Mouse (Mus musculus): ENCODE results near the gene Exoc7. TPM values are rescaled to one million over a fixed set of nuclear protein-coding genes. Genes with fewer than 3 reads are reported as not detected.
"Not testable (repeated sequence)": the region's sequence is repeated elsewhere in the genome, so short reads cannot be mapped to it uniquely, and the experiment has no call there.

Exoc7 gene
- total RNA-seq, 1 experiment from 2014 or later = 77.1 TPM

GRCm38 (mm10) chr11:116277184-116277583, 29.8 kb downstream of the Exoc7 start:
- DNase-seq = not testable (repeated sequence)

DNA sequence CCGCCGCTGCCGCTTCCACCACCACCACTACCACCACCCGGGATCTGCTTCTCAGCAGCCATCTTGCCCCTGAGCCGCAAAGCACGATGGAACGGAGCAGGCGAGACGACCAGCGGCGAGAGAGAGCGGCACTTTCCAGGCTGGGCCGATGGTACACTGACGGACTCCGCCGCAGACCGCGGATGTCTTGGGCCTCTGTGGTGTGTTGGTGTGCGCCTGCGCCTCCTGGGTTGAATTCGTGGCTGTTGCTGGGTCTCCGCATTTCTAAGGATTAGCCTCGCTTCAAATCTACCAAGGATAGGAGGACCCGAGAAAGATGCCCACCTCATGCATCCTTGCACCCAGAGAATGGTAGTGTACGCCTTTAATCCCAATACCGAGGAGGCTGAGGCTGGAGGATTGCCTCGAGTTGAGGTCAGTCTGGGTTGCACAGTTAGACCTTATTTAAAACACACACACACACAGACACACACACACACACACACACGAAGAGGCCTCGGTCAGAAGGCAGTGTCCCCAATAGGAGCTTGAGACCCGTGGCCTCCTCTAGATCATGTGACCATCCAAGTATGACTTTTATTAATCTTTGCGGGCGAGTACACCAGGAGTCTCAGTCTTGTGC, 32.9 kb downstream of the Exoc7 start, which contains the start of gene Srp68:
Gene Srp68 (minus strand): TSS at position 173 of the 622 bp plus-strand sequence.
- peak; percentile 93 for DNase-seq

DNA sequence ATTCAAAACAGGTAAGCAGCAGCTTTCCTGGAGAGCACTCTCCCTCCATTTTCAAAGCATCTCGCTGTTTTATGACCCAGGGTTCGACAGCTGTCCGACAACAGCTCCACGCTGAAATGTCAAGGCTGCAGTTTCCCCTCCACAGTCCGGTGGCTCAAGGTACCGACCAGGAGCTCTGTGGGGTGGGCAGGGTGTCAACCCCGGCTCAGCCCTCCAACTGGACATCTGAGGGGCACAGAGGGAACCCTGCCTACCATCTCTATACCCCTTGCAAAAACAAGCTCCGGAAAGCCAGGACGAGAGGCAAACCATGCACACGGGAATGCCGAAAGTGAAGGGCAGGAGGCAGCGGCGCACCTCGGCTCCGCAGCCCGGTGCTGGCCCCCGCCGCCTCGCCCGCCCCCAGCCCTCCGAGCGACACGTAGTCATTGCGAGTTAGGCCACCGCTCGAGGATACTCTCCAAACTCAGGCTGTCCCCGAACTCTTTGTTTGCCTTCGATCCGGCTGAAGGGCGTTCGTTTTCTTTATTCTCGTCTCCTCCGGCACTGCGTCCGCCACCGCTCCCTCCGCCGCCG, 33.5 kb downstream of the Exoc7 start:
- no peak for DNase-seq

DNA sequence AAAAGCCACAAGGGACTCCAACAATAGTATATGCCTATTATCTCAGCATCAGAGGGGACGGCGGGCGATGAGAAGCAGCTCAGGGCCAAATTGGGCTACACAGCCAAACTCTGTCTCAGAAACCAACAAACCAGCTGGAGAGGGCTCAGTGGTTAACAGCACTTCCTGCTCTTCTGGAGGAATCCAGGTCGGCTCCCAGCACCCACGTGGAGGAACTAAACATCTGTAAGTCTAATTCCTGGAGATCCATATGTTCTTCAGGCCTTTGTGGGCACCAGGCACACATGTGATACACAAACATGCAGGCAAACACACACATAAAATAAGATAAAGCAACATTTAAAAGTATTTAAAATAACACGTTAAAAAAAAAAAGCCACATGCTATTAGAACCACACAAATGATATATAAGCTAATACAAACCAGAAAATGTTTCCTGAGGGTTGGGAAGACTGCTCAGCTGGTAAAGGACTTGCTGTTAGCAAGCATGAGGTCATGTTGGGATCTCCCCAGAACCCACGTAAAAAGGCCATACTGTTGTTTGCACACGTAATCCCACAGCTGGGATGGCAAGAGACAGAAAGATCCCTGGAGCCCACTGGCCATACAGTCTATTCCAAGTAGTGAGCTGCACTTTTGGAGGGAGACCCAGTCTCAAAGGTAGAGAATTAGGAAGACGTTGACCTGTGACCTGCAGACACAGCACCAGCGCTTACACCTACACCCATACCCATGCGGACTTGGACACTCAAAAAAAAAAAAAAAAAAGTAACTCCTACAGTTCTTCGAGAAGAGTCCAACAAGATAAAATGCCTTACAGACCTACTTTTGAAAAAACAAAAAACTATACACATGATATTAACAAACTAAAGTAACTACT, 34.2 kb downstream of the Exoc7 start:
- no peak for DNase-seq

- no peak for DNase-seq
These were observed 37.5 kb downstream of the Exoc7 start for GRCm38 (mm10) chr11:116269560-116269959.

GRCm38 (mm10) chr11:116268313-116268712, 38.7 kb downstream of the Exoc7 start:
- DNase-seq = no peak

DNA sequence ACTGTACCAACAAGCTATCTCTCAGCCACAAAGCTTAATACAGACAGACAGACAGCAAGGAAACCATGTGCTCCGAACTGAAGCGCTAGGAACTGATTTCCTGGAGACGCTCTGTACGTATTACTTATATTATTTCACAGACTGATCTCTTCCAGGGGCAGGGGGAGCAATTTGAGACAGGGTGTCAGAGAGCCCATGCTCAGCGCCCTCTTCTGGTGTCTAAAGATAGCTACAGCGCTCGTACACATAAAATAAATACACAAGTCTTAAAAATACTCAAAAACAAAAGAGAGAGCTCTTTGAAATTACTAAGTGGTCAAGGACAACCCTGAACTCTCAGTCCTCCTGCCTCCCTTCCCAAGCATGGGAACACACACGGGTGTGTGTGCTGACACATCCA, 39.4 kb downstream of the Exoc7 start:
- no peak for DNase-seq

GRCm38 (mm10) chr11:116265850-116266249, 41.2 kb downstream of the Exoc7 start:
- no peak for DNase-seq

DNA sequence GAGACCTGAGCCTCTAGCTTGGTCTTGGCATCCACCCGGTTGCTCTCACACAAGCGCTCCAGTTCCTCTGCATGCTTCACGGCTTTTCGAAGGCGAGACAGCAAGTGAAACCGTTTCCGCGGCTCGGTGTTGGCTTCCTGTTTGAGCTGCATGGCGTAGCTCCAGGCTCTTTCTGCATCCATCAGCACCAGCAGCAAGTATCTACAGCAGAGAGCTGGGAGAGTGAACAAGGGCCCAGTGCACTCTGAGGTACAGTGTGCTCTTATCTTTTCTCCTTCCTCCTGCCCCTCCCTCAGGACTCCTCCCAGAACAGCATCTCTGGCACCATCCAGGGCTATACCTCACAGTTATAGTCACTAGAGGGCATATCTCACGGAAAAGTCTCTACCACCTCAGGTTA, 41.7 kb downstream of the Exoc7 start:
- DNase-seq = no peak

DNA sequence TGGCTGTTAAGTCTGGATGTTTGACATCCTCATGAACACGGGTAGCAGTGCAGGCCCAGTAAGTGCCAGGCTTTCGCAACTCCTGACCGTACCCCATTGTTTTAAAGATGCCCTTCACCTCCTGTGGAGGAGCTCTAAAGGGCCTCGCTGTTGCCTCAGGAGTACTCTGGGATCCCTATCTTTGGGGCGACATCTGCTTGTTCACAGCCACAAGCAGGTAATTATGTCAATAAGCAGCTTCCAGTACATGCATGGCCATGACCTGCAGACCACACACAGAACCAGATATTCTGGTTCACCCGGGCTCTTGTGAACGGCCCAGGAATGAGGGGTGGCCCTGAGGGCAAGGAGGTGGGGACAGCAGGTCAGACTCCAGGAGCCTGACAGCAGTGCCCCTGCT, 46.8 kb downstream of the Exoc7 start:
- no peak for DNase-seq

DNA sequence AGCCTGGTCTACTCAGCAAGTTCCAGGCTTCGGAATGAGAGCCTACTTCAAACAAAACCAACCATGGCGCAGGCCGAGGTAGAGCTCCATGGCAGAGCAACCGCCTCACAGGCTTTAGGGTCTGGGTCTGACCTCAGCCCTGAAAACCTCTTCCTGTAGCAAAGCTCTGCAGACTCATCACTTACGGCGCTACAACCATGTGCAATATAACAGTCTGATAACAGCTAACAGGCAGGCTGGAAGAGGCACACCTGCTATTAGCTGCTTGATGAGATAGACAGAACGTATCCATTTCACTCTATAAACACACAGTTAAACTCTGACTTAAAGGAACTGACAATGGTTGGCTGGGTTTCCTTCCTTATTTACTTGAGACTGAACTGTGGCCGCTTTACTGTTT, 47.6 kb downstream of the Exoc7 start:
- DNase-seq = no peak

DNA sequence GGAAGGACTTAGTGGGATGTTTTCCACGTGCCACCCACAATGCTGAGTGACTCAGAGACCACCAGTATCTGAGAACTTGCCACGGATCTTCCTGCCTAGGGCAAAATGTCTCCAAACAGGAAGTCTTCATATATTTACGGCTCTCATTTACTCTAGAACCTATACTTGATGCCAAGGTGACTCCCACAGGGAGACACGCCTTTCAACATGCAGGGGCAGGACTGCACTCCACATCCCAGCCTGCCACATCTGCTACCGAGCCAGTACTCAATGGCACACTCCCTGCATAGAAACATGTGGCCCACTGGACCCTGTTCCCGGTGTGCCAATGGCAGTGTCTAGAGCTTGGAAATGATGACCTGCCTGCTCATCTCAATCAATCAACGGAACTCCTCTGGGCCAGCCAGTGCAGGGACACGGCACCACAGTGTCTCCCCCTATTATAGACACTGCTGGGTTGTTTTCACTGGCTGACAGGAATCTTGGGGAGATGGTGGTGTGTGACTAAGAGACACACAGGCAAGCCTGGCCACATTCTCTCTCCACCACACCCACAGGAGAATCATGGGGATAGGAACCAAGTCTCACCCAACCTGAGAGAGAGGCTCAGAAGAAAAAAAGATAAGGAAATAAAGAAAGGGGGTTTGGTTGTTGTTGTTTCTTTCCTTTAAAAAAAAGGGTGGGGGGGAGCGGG, 50.9 kb downstream of the Exoc7 start:
- DNase-seq = no peak

DNA sequence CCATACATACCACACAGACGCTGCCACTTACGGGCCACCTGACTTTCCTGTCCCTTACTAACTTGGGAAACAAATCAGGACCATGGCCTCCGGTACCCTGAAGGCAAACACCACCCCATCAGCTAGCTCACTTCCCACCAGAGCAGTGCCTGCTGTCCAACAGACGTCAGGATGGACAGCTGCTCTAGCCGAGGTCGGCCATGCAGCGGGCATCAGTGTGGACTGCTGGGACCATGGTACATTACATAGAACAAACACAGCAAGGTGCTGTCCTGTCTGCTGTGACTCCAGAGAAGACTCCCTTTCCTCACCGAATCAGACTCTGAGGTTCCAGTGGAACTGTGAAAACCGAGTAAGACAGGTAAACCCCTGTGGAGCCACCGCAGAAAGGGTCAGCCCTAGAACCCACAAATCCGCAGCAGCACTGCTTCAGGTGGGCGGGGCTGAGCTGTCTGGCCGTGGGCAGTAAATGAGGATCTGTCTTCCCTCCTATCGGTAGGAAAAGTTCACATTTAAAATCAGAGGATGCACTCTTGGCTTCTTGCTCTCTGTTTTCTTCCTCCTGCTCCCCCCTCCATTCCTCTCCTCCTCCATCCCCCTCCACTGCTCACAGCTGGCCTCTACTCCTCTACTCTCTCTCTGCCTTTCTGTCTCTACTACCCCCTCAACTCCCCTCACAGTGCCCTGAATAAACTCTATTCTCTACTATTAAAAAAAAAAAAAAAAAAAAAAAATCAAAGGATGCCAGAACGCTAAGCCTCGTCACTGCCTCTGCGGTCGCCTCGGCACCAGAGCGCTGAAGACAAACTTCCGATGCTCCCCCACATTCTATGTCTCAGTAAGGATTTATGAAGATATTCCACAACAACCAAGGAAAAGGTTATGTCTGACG, 51.7 kb downstream of the Exoc7 start:
- no peak for DNase-seq

- no peak for DNase-seq
These were observed 52.4 kb downstream of the Exoc7 start for GRCm38 (mm10) chr11:116254627-116255026.

DNA sequence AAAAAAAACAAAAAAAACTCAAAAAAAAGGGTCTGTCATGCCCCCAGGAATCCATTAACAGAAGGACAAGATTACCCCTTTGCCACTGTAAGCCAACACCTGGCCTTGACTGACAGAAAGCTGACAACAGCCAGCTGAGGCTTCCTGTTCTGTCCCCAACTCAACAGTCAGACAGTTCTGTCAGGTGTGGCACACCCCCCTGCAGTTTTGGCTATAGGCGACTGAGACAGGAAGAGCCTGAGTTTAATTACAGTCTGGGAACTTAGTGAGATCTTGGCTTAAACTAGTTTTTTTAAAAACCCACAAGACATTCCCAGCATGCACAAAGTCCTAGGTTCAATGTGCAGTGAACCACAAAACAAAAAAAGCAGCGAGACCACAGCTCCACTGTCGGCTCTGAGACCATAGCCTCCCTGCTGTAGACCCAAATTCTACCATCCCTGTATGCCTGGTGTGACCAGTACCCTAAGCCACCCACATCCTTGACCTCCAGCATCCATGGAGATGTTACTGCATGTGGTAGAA, 53.9 kb downstream of the Exoc7 start:
- no peak for DNase-seq

GRCm38 (mm10) chr11:116250898-116251297, 56.1 kb downstream of the Exoc7 start:
- no peak for DNase-seq

GRCm38 (mm10) chr11:116247502-116248222, 59.4 kb downstream of the Exoc7 start:
- no peak for DNase-seq

DNA sequence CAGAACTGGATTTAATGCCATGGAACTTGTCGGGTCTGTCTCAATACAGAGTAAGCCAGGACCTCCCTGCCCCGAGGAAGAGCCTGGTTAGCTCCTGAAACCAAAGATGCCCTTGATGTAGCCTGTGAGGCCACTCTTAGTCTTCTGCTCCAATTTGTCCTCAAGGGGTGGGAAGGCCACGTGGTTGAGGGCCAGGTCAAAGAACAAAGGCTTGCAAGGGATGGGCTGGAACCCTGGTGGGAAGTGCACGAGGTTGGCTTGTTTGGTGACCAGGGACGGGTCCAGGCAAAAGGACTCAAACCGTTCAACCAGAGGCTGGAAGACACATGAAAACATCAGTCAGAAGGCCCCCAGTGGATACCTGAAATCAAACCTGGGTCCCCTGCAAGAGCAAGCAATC, 61.4 kb downstream of the Exoc7 start:
- DNase-seq = no peak

- no peak for DNase-seq
These were observed 62.5 kb downstream of the Exoc7 start for GRCm38 (mm10) chr11:116244580-116244979.

DNA sequence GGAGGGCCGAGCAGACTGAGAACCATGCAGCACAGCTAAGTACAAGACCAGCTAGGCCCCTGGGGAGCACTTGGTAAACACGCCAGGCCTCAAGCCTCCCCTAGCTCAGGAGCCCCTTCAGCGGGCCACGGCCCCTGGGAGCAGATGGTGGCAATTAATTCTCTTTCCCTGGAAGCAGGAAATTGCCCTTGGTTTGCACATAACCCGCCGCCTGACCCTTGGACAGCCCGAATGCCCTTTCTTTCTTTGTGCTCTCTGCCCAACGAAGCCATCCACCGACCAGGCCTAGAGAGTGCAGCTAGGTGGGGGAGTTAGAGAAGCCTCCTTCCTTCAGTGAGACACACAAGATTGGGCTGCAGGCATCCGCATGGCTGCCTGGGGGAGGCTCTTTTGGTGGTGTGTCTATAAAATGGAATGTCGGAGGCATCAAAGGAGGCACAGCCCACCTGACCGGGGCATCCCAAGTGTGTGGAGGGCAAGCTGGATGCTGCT, 65.2 kb downstream of the Exoc7 start:
- DNase-seq = no peak

GRCm38 (mm10) chr11:116239797-116240196, 67.2 kb downstream of the Exoc7 start:
- no peak for DNase-seq
